Mouse (Mus musculus) lung, embryonic 14.5 days (tissue): ENCODE measurements at regions not wholly inside any gene's neighbourhood (a gene's known extent, or its start where the extent isn't known, plus 50 kb on each side); places are given as distances from the start of the nearest gene placed in this dataset.

Source experiments
- ATAC-seq: fragments of 200-750 bp; cut with Nextera tagmentation; 2 replicates; pipeline ENCODE4 v1.8.0; 2017; ENCODE audit warnings: mild to moderate bottlenecking, moderate TSS enrichment, moderate library complexity; ENCODE audit not compliant: insufficient read depth
- DNase-seq: peaks from one replicate; pipeline ENCODE4 v3.0.0-alpha.2; 2015
- H3K27ac ChIP-seq: fragments of 300-500 bp; sonication (generic); 2 replicates; pipeline ENCODE4 v1.5.1; 2014; ENCODE audit warnings: low read depth, mild to moderate bottlenecking, moderate library complexity
- H3K27me3 ChIP-seq: fragments of 300-500 bp; sonication (generic); 2 replicates; pipeline ENCODE4 v1.6.1; 2014; ENCODE audit warnings: low read length, control low read depth; ENCODE audit not compliant: insufficient read depth
- H3K36me3 ChIP-seq: fragments of 300-500 bp; sonication (generic); 2 replicates; pipeline ENCODE4 v1.6.1; 2014; ENCODE audit warnings: control low read depth; ENCODE audit not compliant: insufficient read depth
- H3K4me1 ChIP-seq: fragments of 300-500 bp; sonication (generic); 2 replicates; pipeline ENCODE4 v1.6.1; 2014; ENCODE audit warnings: antibody characterized with exemption, control low read depth; ENCODE audit not compliant: insufficient read depth
- H3K4me2 ChIP-seq: fragments of 300-500 bp; sonication (generic); 2 replicates; pipeline ENCODE4 v1.6.1; 2014; ENCODE audit warnings: mild to moderate bottlenecking
- H3K4me3 ChIP-seq: fragments of 300-500 bp; sonication (generic); 2 replicates; pipeline ENCODE4 v1.5.1; 2014; ENCODE audit warnings: low read depth, low read length
- H3K9ac ChIP-seq: fragments of 300-500 bp; sonication (generic); 2 replicates; pipeline ENCODE4 v1.6.1; 2014
- H3K9me3 ChIP-seq: fragments of 300-500 bp; sonication (generic); 2 replicates; pipeline ENCODE4 v1.6.1; 2016; ENCODE audit warnings: low read depth, low read length, control low read depth
- CTCF ChIP-seq: IDR thresholded peaks from 2 replicates; pipeline ENCODE4 v1.5.1; 2016; ENCODE audit warnings: antibody characterized with exemption, low read depth
- WGBS: fragments of 180-500 bp; shearing (Covaris S2); extraction: QIAGEN DNeasy Blood & Tissue Kit; methylation state at CpG from one replicate; pipeline ENCODE4 v1.1.7; 2014; 5-methylcytosine and 5-hydroxymethylcytosine counted together

DNA sequence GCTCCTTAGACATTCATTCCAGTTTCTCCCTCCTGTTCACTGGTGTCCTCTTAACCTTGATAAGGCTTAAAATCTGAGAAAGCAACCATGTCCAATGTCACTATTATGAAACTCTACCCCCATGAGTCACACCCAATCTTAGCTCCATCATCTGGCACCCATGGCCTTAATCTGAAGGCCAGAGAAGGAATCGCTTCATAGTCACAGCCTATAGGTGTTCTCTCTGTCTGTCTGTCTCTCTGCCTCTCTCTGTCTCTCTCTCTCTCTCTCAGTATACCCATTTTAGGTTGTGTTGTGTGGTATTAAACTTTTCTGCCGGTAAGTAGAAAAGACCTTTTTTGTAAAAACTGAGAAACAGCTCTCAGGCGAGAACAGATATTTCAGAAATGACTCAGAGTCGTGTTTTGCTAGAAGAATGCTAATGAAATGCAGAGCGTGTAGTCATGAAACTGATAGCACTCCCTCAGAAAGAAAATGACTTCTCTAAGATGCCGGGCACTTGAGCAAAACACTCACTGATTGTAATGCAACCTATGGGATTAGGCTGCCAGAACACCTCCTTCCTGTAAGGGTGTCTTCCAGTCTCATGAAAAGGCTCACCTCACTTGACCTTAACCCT, 133.3 kb upstream of the Spdye4c start:
- H3K9me3 ChIP-seq = no peaks in the 10 kb centered on the region
- DNase-seq (no peak), ATAC-seq (no peak)
- H3K27me3 ChIP-seq = no peaks in the 10 kb centered on the region
- no peak overlapping the region for H3K4me2 ChIP-seq
- no peaks in the 10 kb centered on the region for H3K4me1 ChIP-seq
- 67% methylated on average over 6 of the region's 6 CpGs for WGBS
- no peak for TF ChIP-seq CTCF
- H3K4me3 ChIP-seq = no peak overlapping the region
- no peak overlapping the region for H3K9ac ChIP-seq
- H3K36me3 ChIP-seq = no peaks in the 10 kb centered on the region
- H3K27ac ChIP-seq = no peak overlapping the region

DNA sequence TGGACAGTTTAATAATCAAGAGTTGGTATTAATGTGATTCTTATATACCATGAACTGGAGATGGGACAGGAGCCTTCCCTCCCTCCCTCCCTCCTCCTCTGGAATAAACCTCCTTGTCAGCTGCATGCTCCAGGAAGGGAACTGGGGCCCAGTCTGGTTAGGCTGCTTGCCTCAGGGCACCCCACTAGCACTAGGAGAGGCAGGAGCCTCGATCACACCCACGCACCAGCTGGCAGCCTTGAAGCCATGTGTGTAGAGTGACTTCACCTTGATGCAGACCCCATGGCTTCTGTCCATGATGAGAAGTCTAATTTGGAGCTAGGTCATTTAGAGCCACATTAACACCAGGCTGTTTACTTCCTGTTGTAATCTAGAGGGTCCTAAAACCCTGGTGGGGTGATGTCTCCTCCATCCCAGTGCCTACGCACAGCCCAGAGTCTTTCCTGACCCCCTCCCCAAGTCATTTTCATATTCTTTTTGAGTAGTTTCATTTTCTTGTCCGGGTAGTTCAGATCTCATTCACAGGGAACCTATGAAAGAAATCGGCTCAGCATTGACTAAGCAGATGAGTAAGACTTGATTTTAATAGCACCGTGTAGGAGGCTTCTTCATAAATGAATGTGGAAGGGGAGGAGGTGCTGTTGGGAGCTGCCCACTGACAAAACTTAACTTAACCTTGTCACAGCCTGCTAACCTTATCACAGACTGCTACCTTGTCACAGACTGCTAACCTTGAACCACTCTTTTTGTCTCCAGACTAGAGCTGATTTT, 125.6 kb upstream of the Spdye4c start:
- Histone ChIP-seq H3K4me1 (no peaks in the 10 kb centered on the region), H3K9me3 (0 out of 2 replicates have a peak, but pooled peaks cover 3% of the 10 kb centered on the region), H3K36me3 (no peaks in the 10 kb centered on the region), H3K4me3 (no peak overlapping the region), H3K27ac (no peak overlapping the region), H3K4me2 (no peak overlapping the region), H3K27me3 (no peaks in the 10 kb centered on the region), H3K9ac (no peak overlapping the region)
- ATAC-seq (no peak), DNase-seq (no peak)
- no peak for TF ChIP-seq CTCF
- WGBS = 76% methylated on average over 6 of the region's 6 CpGs

DNA sequence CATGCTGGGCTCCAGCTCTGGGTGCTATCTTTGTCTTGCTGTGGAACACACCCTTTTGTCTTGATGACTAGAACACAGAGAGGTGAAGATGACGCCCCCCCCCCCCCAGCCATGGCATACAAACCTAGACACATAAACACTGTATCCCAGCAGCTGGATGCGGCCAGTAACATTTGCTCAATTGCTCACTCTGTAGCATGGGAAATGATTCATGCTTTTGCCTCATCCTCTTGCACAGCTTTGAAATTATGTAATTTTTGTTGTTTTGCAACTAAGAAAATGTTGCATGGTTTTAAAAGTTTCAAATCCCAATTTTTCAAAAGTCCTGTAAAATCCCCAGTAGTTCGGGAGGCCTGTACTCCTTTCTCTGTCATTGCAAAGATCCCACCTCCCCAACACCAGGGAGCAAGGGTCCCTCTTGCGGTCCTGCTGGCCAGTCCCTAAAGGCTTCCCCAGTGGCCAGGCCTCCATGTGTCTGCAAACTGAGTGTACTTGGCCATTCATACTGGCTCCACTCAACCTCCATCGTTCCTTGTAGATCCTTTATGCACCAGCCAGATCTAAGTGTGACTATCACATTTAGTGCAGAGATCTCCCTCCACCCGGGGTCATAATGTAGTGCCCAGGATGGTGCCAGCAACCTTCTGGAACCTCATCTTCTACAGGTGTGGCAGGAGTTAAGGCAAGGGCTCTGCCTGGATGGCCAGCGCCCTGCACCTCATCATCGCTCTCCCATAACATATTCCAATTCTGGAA, 123.3 kb upstream of the Spdye4c start:
- DNase-seq (no peak), ATAC-seq (no peak)
- 78% methylated on average over 8 of the region's 8 CpGs for WGBS
- Histone ChIP-seq H3K36me3 (no peaks in the 10 kb centered on the region), H3K27ac (no peak overlapping the region), H3K9me3 (0 out of 2 replicates have a peak, but pooled peaks cover 3% of the 10 kb centered on the region), H3K4me2 (no peak overlapping the region), H3K4me3 (no peak overlapping the region), H3K4me1 (no peaks in the 10 kb centered on the region), H3K27me3 (no peaks in the 10 kb centered on the region), H3K9ac (no peak overlapping the region)
- no peak for TF ChIP-seq CTCF

DNA sequence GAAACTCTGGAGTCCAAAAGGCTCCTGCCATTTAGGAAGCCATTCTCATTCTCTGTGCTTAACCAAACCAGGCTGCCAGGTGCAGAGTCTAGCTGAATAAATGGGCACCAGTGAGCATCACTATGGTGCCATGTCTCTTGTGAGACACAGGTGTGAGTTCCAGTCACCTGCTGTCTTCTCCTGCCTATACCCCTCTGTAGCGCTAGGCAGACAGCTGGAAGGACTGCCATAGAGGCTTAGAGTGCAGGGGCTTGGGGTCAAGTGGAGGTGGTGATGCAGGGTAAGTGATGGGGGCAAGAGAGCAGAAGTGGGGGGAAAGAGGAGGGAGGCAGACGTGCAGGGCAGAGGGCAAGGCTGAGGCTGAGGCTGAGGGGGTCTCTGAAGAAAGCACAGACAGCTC, 122.7 kb upstream of the Spdye4c start:
- Histone ChIP-seq H3K9ac (no peak overlapping the region), H3K4me3 (no peak overlapping the region), H3K27me3 (no peaks in the 10 kb centered on the region), H3K36me3 (no peaks in the 10 kb centered on the region), H3K4me1 (no peaks in the 10 kb centered on the region), H3K4me2 (no peak overlapping the region), H3K9me3 (no peaks in the 10 kb centered on the region), H3K27ac (no peak overlapping the region)
- ATAC-seq (no peak), DNase-seq (no peak)
- 23% methylated on average over 2 of the region's 2 CpGs for WGBS
- TF ChIP-seq CTCF = no peak

DNA sequence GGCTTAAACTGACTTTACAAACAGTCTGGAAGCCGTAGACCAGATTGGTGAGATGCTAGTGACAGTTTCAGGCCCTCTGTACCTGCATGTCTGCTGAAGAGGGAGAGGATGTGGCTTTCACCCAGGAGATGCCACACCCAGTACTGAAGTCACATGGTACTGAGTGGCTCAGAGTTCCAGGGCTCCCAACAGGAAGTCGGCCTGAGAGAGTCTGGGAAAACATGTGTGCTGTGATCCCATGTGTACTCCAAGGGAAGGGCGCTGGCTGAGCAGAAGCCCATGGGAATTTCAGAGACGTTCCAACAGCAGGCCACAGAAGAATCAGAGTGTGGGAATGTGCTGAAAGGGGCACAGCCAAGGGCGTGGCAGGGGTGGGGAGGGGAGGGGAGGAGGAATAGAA, 120.7 kb upstream of the Spdye4c start:
- H3K27me3 ChIP-seq = no peaks in the 10 kb centered on the region
- H3K4me1 ChIP-seq = no peaks in the 10 kb centered on the region
- H3K27ac ChIP-seq = no peak overlapping the region
- H3K9me3 ChIP-seq = no peaks in the 10 kb centered on the region
- no peak overlapping the region for H3K4me3 ChIP-seq
- H3K36me3 ChIP-seq = no peaks in the 10 kb centered on the region
- H3K4me2 ChIP-seq = no peak overlapping the region
- TF ChIP-seq CTCF = no peak
- 53% methylated on average over 5 of the region's 5 CpGs for WGBS
- H3K9ac ChIP-seq = no peak overlapping the region
- ATAC-seq (peak; percentile 60; the same call in 1 of the 2 replicates), DNase-seq (peak; percentile 25)

DNA sequence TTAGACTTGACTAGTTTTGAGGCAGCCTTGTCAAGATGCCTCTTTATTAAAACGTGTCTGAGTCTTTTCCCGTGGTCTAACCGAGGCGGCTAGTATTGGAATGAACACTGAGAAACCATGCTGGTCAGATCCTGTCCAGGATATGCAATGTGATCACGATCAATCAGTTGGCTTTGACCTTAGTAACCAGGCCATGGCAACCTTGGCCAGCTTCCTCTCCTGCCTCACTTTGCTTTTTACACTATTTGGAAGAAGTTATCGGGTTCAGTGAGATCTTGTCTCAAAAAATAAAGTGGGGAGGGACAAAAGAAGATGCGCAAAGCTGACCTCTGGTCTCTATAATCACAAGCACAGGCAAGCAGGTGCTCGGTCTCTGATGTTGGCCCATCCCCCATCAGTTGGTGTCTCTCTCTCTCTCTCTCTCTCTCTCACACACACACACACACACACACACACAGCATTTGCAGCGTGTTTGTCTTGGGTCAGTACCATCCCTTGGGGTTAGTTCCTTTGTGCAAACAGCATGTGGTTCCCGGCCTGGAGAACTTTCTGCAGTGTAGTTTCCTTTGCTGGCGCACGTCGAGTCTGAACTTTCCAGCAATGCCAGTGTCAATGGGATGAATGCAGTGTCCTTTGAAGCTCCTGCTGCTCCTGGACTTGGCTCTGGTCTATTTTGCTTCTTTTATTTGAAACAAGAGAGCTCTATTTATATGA, 117.6 kb upstream of the Spdye4c start:
- Histone ChIP-seq H3K9me3 (no peaks in the 10 kb centered on the region), H3K36me3 (no peaks in the 10 kb centered on the region), H3K4me3 (no peak overlapping the region), H3K9ac (no peak overlapping the region), H3K27me3 (no peaks in the 10 kb centered on the region), H3K27ac (no peak overlapping the region), H3K4me1 (no peaks in the 10 kb centered on the region), H3K4me2 (no peak overlapping the region)
- 71% methylated on average over 13 of the region's 13 CpGs for WGBS
- TF ChIP-seq CTCF = no peak
- DNase-seq (no peak), ATAC-seq (no peak)
